Mouse (Mus musculus) gastrocnemius, postnatal 10 days (tissue): ENCODE data around the gene Rcn1. TPM values are rescaled to one million over a fixed set of nuclear protein-coding genes. Genes with fewer than 3 reads are reported as not detected.

Source experiments
- DNase-seq: peaks from one replicate; pipeline ENCODE4 v3.0.0; 2021; ENCODE audit warnings: mixed read lengths
- long read RNA-seq, 2 experiments: library from polyadenylated mRNA; stranded (forward); transcript quantifications; one replicate each; pipeline ENCODE4 v2.0.0; 2021
- total RNA-seq, 2 experiments: library from RNA; stranded (reverse); gene quantifications; 2 replicates each; pipeline ENCODE4 v1.2.3; 2021

Gene Rcn1
- 10 to 100 TPM; 43.1 to 56.8 TPM for total RNA-seq
- long read RNA-seq, experiment 1, transcript Rcn1-201 (6 exons, 2,720 nt), result major isoform, 91 of 93 reads
- long read RNA-seq, experiment 1, partial matches to known transcripts, result 0 of 93 reads
- long read RNA-seq, experiment 1, other reads (novel, unspliced or antisense), result 1 of 93 reads
- long read RNA-seq, experiment 2, transcript Rcn1-201 (6 exons, 2,720 nt), result major isoform, 81 of 86 reads
- long read RNA-seq, experiment 2, partial matches to known transcripts, result 1 of 86 reads
- long read RNA-seq, experiment 2, other reads (novel, unspliced or antisense), result 3 of 86 reads

DNA sequence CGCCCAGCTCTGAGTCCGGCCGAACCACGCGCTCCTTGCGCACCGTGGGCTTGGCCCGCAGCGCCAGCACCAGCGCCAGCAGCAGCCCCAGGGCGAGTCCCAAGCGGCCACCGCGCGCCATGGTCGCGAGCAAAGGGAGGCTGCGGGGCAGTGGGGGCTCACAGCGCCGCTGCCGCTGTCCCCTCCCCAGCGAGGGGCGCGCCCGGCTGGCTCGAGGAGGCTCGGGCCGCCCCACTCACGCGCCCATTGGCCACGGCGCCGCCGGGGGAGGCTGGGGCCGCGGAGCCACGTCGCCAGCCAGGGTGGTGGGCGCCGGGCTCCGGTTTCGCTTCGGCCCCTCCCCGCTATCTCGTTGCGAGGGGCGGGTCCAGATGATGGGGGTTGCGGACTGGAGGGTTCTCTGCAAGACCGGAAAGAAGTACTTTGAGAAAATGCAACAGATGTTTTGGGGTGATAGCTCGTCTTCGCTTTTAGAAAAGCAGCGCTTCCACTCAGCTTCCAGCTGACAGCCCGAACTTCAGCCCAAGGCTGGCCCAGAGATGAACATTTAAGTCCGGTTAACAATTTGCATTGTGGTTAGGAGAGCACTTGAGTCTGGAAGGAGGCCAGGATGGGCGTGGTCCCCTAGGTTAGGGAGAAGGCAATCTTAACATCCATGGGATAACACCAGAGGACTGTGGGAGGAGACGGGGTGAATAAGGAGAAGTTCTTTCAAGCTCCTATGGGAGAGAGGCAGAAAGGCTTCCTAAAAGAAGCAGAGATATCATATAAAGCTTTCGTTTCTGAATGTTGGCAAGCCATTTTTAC, at the start of gene Rcn1:
Rcn1 (minus strand) TSS at position 235 of the 807 bp plus-strand sequence.
- DNase-seq, result peak; percentile 82

- peak; percentile 25 for DNase-seq
These were observed 45.0 kb upstream of the Rcn1 start for GRCm38 (mm10) chr2:105444072-105444471.

GRCm38 (mm10) chr2:105439022-105439421, 39.9 kb upstream of the Rcn1 start:
- DNase-seq, result no peak

DNA sequence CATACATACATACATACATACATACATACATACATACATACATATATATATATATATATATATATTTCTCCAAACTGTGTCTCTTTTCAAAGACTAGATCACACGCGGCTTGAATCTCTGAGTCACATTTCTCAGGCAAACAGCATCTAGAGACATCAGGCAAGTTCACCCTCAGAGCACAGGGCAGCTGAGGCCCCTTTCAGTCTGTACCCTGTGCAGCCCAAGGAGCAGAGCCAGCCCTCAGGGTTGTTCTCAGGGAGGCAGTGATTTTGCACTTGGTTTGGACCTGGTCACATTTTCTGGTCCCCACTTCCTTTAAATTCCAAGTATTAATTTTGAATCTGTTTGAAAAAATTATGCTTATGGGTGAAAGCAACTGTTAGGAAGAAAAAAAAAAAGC, 39.4 kb upstream of the Rcn1 start:
- no peak for DNase-seq

DNA sequence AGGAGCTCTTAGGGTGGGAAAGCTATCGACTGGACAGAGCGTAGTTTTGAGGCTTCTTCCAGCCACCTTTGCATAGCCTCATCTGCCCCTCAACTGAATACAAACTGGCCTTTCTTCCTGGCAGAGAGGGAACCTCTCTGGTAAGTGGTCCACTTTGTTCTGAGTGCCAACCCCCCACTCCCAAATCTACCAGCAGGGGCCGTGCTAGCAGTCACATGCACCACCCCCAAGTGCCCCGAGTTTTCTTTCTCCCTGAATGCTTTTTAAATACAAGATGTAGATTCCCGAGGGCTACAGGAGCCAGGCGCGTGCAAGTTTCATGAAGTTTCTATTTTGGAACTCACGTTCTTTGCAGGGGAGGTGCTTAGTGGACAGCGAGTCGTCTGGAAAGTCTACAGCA, 33.8 kb upstream of the Rcn1 start:
- DNase-seq, result no peak

DNA sequence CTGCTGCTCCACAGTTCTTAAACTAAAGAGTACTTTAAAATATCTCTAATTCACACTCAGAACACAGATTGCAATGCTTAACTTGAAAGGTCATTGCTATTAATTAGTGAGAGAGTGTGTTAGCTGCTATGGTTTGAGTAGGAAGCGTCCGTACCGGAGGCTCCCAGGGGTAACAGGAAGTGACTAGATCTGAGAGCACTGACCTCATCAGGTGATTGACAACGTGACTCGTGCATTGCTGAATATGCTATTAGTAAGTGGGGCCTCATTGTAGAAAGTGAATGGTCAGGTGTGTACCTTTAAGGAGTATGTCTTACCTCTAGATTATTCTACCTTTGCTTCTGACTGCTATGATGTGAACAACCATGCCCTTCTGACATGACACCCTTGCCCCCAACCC, 31.3 kb upstream of the Rcn1 start:
- no peak for DNase-seq

DNA sequence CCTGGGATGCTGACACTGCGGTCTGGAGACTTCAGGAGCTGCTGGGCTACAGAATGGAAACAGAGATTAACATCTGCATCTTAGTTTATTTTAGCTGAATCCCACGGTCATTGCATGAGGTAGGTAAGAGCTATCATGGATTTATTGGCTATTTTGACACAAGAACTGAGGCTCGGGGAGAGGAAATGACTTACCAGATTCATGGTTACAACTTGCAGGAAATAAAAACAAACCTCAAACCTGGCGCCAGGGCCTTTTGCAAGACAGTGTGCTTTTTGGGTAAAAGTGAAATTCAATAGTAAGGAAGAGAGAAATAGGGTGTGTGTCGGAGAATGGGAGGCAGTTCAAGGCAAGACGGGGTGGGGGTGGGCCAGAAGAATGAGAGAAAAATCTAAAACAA, 30.8 kb upstream of the Rcn1 start:
- DNase-seq, result no peak

DNA sequence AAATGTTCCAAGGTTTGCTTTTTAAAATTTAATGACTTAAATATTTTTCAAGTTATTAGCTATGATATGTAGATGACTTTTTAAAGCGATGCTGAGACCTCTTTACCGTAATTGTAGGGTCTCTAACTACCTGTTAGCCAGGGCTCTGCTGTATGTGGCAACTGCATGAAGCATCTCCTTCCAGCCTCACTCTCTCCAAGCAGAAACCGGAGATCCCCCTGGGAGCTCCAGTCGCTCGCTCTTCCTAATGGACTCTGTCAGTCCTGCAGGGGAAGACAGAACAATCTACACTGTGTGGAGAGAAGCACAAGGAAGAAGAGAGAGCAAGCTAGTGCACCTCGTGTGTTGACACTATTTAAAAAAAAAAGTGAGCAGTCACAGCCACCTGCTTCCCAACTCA, 29.3 kb upstream of the Rcn1 start:
- no peak for DNase-seq

DNA sequence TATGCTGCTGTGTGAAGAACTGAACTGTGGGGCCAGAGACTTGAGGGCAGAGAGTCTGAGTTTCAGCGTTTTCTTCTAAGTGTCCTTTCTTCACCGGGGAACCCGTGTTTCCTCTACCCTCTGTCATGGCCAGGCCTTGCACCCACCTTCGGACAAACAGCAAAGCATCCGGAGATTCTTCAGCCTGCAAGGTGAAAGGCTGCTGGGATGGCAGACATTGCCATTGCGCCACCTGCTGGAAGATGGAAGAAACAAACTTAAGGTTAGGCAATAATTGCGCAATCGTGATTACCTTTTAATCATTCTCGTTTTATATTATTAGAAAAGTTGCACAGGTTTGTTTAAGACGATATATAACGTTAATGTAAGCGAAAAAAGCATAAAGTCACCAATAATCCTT, 28.9 kb upstream of the Rcn1 start:
- DNase-seq, result peak; percentile 79

DNA sequence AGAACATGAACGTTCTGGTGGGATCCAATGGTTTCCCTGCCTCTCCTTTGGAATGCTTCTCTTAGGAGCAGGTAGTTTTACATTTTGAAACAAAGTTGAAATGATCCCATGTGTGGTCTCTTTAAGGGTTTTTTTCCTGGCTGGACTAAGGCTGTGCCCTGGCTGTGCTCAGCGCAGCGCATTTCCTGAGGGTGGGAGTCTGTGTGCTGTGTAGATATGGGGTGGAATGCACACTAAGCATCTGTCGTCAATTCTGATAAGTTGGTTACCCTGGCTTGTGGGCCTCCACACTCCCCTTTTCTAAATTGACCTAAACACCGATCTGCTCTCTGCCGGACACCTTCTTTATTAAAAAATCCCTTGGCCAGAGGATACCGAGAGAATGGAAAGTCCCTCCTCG, 28.3 kb upstream of the Rcn1 start:
- DNase-seq, result no peak

GRCm38 (mm10) chr2:105418629-105419227, 19.6 kb upstream of the Rcn1 start:
- no peak for DNase-seq

GRCm38 (mm10) chr2:105417663-105418062, 18.5 kb upstream of the Rcn1 start:
- no peak for DNase-seq

GRCm38 (mm10) chr2:105416660-105417348, 17.7 kb upstream of the Rcn1 start:
- DNase-seq, result no peak

DNA sequence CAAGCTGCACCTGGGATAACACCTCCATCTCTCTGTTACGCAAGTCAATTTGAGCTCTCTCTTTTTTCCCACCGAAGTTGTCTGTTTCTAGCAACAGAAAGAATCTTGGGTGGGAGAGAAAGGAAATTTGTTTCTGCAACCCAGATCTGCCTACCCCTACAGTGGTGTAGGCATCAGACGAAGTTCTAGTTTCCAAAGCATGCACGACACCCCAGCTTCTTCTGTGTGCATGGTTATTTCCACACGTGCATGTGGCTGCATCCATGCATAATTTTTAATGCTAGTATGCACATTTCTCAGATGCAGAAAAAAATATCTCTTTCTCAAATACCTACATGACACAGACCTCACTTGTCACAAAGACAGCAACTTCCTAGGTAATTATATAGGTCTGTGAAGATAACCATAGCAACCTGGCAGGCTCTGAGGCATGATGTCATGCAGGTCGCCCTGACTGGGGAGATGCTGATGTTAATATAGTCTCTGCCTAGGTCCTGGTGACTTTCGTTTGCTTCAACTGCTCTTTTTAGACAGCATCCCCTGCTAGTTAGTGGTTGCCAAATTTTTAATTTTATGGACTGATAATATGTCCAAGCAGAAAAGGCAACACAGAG, 17.0 kb upstream of the Rcn1 start:
- DNase-seq, result no peak

DNA sequence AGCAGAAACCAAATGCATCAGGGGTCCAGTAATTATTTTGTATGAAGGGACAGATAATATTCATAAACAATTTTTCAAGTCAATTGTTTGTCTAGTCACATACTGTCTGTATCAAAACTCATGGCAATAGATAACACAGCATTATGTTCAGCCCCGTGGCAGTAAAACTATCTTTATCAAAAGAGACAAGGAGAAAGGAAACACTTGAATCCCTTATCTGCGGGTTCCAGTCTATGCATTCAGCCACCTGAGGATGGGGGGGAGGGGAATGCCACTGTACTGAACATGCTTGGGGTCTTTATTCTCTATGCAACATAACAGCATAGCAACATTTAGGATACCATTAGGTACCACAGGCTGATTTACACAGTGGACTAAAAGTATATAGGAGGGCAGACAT, 15.2 kb upstream of the Rcn1 start:
- DNase-seq, result no peak

- no peak for DNase-seq
These were observed 10.1 kb upstream of the Rcn1 start for GRCm38 (mm10) chr2:105409253-105409652.

DNA sequence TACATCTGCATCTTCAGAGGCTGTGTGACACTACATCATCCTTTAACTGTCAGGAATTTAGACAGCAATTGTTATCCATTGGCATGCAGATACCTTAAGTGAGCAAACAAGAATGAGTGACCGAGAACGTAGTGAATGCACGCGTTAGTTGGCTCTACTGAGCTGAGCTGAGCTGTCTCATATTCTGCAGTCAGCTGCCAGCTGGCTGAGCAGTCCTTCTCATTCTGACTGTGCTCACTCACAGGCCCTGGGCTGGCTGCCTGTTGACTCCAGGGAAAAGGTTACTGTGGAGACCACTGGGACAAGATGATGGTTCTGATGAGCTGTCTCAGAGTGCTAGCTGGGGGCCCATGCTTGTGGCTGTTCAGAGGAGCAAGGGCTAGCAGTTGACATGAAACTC, 9.4 kb upstream of the Rcn1 start:
- DNase-seq, result peak; percentile 60

GRCm38 (mm10) chr2:105402180-105402579, 3.1 kb upstream of the Rcn1 start:
- DNase-seq, result no peak

DNA sequence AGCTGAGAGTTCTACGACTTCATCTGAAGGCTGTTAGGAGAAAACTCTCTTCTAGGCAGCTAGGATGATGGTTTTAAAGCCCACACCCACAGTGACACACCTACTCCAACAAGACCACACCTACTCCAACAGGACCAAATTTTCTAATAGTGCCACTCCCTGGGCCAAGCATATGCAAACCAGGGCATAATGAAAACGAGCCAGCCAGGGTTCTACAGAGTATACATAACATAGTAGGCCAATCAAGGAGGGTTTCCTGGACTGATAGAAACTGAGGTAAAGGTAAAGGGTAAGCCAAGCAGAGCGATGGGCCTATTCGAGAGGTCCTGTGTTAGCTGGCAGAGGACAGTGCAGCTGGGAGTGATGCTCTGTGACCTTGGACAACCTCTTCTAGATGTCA, 1.4 kb upstream of the Rcn1 start:
- DNase-seq, result no peak

GRCm38 (mm10) chr2:105398636-105399084, 459 bp downstream of the Rcn1 start:
- peak; percentile 57 for DNase-seq

DNA sequence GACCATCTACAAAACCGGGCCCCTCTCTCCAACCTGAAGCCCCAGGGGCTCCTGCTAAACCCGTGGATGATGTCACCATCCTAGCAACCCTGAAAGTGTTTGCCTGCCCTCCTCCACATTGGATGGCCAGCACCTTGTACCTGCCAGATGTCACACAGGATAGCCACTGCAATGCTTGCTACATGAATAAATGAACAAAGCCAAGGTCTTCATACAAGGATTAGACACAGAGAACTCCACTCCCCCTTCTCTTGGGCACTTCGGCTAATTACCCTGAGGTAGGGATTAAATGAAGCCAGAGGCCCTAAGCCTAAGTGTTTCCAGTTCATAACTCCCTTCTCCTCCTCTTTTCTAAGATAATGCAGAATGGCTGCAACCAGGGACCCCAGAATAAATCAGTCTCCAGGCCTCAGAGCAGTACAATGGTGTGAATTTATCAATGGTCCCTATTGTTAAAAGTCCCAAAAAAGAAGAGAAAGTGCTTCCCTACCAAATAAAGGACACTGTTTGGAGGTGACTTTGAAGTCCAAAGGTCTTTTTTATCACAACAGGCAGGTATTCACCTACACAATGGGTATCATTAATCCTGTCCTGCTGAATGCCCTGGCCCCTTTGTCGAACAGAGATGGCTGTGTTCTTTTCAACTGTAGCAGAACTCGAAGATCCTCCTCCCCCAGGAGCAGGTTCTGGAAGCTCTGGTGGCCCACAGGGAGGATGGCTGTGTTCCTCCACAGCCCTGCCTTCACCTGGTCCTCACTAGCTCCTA, 1.5 kb downstream of the Rcn1 start:
- no peak for DNase-seq
